Mouse (Mus musculus) c-Kit-negative CD71-positive TER-119-positive erythroid progenitor cells, embryonic 14.5 days (primary cell): ENCODE results near the gene Slc25a36.

Source experiments
- DNase-seq: peaks from one replicate; pipeline ENCODE4 v3.0.0-alpha.2; 2013; ENCODE audit warnings: low read depth, low spot score

Gene Slc25a36

DNA sequence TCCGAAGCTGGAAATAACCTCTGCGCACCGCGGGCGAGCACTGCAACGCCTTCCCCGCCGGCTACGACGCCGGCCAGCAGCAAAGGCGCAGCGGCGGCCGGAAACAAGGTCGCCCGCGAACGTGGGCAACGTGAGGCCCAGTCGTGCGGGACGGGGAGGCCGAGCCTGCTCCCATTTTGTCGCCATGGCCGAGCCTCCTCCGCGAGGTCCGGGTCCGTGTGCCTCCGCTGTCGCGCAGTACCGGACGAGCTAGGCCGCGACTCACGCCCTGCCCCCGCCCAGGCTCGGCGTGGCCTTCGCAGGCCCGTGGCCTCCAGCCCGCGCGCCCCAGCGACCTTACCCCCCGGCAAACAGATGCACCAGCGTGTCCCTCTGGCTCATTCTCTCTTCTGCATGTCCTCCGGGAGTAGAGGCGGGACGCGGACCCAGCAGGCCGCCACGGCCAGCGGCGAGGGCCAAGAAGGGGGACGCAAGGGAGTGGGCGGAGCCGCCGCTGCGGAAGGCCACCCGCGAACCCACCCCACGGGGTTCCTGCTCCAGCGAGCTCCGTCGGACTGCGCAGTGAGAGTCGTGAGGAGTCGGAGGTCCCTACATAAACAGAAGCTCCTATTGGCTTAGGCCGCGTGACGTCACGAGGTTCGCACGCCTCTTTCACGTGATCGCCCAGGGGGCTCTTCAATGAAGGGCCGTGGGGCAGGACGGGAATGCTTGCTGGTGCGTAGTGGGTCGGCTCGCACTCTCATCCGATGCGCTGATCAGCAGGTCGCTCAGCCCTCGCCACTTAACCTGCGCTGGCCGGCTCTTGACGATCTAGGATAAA lies at the start of gene Slc25a36:
Gene Slc25a36 (minus strand): TSS at position 587 of the 820 bp plus-strand sequence.
- peak; percentile 77 for DNase-seq

GRCm38 (mm10) chr9:97158412-97158811 lies 47.5 kb upstream of the Slc25a36 start:
- DNase-seq: no peak

DNA sequence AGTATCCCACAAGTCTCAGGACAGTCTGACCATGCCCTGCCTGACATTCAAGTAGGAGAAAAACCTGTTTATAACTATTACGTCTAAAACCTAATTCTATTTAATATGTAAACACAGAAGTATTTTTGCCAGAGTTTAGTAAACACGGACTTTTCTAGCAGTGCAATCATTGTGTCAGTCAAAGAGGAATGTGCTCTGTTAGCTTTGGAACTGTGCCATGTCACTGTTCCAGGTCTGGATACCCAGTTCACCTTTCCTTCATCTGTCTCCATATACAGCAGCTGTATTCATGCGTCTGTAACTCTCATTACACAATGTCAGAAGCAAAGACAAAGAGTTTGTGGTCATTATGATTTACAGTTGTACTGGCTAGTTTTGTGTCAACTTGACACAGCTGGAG lies 45.0 kb upstream of the Slc25a36 start:
- DNase-seq: no peak

- no peak for DNase-seq
Measured at GRCm38 (mm10) chr9:97154956-97155355, 44.0 kb upstream of the Slc25a36 start.

DNA sequence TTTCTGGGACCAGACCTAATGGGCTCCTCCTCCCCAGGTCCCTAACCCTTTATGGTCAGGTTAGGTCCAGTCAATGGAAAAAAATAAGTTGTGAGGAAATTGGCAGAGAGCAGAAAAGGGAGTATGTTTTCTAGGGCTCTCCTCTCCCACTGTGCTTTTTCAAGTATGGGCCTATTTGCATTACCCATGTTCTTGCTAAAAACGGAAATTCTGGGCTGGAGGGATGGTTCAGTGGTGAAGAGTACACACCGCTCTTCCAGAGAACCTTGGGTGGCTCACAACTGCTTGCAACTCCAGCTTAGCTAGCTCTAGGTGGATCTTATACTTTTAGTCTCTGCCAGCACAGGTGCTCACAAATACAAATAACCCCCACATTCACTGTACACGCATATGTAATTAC lies 42.0 kb upstream of the Slc25a36 start:
- no peak for DNase-seq

DNA sequence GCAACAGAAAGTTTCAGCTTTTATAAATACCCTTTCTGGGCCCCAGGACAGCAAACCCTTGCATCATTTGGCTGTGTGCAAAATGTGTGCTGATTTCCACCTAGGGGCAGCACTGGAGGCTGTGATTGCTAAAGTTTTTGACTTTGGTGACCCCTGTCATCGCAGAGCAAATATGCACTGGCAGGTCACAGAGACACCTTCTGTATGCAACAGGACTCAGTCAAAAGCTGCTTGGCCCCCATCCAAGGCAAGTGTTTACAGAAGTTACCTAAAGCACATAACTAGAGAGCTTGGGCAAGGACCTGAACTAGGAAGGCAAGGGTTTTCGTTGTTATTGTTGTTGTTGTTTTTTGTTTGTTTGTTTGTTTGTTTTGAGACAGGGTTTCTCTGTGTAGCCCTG lies 36.3 kb upstream of the Slc25a36 start:
- no peak for DNase-seq

DNA sequence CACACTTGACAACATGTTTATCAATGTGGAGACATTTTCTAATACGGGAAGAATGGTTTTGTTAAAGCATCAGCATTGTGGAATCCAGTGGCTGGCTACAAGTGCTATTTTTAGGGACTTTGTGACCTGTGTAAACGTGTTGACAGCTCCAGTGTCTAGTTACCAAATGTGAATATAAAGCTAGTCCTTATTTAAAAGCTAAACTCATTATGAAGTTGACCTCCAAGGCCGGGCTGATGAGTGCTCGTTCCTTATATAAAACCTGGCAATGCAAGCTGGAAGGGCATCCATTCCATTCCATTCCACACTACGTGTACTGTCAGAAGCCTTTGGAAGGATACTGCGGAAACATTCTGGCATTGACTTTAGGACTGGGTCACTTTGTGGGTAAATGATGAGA lies 34.4 kb upstream of the Slc25a36 start:
- DNase-seq: no peak

- no peak for DNase-seq
Measured at GRCm38 (mm10) chr9:97143416-97143815, 32.5 kb upstream of the Slc25a36 start.

DNA sequence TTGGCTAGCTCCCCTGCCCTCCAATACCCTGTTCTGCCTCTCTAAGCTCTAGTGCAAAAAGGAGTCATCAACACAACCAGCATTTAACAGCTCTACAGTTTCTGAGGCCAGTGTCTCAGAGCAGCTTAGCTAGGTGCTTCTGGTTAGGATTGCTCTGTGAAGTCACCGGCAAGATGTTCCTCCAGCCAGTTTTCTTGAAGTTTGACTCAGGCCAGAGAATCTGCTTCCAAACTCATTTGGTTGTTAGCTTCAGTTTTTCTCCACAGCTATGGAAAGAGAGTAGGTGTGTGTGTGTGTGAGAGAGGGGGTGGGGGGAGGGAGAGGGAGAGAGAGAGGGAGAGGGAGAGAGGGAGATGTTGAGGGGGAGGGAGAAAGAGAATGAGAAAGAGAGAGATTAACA lies 31.6 kb upstream of the Slc25a36 start:
- DNase-seq: no peak

GRCm38 (mm10) chr9:97141723-97142122 lies 30.8 kb upstream of the Slc25a36 start:
- DNase-seq: no peak

GRCm38 (mm10) chr9:97140145-97140932 lies 29.4 kb upstream of the Slc25a36 start:
- no peak for DNase-seq

GRCm38 (mm10) chr9:97137678-97138077 lies 26.7 kb upstream of the Slc25a36 start:
- DNase-seq: no peak

DNA sequence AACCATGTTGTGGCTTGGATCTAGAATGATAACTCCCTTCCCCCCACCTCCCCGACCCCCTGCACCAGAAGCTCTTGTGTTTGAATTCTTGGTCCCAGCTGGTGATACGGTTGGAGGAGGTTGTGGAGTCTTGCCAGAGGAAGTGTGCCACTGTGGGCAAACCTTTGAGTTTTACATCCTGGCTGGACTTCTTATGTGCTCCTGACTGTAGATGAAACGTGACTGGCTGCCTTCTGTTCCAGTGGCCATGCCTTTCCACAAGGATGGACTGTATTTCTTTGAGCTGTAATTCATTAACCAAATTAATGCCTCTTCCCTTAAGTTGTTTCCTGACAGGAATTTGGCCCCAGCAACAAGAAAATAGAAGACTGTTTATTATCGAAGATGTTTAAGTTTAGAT lies 26.2 kb upstream of the Slc25a36 start:
- DNase-seq: no peak

DNA sequence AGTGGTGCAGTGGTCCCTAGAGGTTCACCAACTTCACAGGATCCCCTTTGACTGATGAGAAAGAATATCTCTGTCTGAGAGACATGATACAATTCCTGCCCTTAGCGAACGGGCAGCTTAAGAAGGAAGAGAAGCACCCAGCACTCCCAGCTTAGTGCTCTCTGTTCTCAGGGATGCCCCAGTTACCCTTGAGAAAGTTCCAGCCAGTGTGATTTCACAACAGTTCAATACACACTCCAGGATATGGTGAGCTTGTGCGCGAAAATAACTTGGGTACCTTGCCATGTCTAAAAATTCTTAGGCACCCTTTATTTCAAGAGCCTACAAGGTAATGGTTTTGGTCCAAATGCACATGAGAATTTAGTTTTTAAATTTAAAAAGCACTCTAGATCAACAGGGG lies 24.9 kb upstream of the Slc25a36 start:
- no peak for DNase-seq

DNA sequence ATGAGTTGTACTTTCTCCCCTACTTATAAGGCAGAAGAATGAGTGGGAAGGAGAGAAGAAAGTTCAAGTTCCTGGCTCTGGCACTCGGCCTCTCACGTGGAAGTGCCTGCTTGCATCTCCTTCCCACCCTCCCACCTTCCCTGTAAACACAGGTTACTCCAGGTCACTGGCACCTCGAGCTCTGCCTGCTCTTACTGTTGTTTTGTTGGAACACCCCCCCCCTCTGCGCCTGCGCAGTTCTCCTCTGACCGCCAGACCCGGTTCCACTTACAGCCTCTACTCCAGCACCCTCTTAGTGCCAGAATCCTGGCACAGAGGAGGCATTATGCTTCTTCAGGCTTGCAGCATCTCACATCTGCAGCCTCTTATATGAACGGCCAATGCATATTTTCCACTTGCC lies 22.2 kb upstream of the Slc25a36 start:
- no peak for DNase-seq

- no peak for DNase-seq
Measured at GRCm38 (mm10) chr9:97130001-97130400, 19.0 kb upstream of the Slc25a36 start.

DNA sequence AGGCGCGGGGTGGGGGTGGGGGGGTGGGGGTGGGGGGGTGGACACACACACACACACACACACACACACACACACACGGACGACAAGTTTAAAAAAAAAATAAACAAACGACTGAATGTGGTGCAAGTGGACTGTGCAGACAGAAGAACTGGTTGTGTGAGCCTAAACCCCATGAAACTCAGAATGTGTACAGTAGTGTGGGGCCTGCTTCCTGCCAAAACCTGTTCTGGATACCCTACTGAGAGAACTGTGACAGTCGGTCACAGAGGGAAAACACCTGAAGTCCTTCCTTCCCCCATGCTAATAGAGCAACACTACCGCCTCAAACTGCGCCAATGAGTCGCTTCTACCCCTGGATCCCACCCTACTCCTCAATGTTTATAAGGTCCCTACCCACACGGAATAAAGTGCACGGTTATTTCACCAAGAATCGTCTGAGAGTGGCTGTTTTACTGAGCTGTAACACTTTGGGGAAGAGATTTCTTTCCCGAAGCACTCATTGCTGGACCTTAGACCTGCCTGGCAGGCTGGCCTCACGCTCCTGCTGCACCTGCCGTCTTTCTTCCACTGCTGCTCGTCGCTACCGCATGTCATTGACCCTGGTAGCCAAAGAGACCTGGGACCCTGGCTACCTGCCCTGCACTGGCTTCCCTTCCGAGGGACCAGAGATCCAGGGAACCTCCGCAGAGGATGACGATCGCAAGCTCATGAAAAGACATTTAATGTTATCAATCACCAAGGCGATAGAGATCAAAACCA lies 13.2 kb upstream of the Slc25a36 start:
- DNase-seq: no peak

DNA sequence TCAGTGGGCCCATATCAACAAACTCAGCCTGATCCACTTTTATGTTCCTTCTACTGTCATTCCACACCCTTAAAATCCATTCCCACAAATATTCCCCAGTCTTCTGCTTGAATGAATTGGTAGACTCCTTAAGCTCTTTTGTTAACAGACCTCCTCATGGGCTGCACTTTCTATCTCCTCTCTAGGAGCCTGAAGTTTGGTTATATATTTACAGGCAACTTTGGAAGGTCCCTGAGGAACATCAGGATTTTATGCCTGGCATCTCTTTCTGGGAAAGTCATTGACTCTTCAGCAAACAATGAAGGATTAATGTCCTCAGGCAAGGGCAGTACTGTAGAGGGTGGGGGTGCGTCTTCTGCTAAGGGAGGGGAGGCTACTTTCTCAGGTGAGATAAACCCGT lies 10.5 kb upstream of the Slc25a36 start:
- DNase-seq: no peak

GRCm38 (mm10) chr9:97114271-97114670 lies 3.3 kb upstream of the Slc25a36 start:
- no peak for DNase-seq

DNA sequence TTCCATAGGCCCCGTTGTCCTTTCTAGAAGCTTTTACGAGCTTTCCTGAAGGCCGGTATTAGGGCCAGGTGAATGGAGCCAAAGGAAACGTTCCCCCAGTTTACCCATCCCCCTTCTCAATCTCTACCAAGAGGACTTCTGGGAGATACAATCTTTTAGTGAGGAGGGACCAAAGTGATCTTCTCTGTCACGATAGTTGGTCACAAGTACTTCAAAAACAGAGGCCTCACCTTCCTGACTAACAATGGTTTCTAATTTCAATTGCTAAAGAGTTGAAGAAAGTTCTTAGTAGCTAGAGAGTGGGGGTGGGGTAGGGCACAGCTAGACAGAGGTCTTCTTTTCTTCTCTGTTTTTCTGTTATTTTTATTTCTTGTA lies 2.6 kb upstream of the Slc25a36 start:
- DNase-seq: no peak

DNA sequence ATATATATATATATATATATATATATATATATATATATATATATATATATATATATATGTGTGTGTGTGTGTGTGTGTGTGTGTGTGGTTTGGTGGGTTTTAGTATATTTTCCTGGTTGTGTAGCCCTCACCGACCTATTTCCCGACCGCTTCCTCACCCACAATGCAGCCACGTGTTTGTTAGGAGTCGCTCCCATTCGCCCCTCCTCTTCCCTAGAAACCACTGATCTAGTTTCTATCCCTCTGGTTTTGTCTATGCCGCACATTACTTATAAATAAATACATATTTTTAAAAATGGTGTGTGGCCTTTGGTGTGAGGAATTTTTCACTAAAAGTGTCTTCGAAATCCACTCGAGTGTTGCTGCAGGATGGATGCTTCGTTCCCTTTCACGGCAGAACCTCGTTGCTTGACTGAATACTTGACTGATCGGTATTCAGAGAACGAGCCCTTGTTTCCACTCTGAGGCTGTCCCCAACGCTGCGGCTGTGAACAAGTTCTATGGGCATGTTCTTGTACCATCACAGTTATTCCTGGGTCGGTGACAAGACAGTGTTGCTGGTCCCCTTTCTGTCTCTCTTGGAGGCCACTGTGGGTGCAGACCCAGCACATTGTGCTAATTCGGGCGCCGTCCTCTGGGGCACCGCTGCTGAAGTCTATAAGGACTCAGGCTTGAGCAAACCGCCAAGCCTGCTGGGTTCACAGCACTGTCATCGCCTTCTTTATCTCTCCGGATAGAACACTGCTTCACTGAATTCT lies 2.0 kb upstream of the Slc25a36 start:
- DNase-seq: no peak

GRCm38 (mm10) chr9:97112238-97112637 lies 1.3 kb upstream of the Slc25a36 start:
- no peak for DNase-seq
